Mouse (Mus musculus): ENCODE results near the gene Dyrk1a.

DNA sequence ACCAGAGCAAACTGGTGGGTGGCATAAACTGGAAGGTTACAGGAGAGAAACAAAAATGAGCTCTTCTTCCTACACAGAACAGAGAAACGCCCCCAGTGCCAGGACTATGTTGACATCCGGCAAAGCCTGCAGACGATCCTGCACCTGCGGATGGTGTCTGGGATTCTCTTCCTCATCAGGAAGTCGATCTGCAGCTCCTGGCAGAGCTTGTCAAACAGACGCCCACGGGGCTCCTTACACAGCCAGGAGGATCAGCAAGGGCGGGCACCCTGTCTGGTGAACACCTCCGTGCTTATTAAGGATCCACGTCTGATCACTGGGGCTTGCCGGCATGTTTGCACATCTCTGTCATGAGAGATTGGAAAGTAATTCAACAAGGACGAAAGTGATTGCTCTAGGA, 161.2 kb downstream of the Dyrk1a start:
- no peak for TF ChIP-seq POLR2A (IDR thresholded peaks at IDR 0.05; ENCODE audit: low read depth, low read length)
- TF ChIP-seq CHD2 (IDR thresholded peaks at IDR 0.05; ENCODE audit: low read length) = no peak
- no peak for TF ChIP-seq ZMIZ1 (IDR thresholded peaks at IDR 0.05; ENCODE audit: low read depth, low read length)
- no peak for TF ChIP-seq HCFC1 (IDR thresholded peaks at IDR 0.05; ENCODE audit: low read depth, low read length)
- no peak for TF ChIP-seq POLR2AphosphoS2 (IDR thresholded peaks at IDR 0.05; ENCODE audit: low read depth, low read length)
- TF ChIP-seq CTCF (conservative IDR thresholded peaks at IDR 0.05 in 1 of 2, IDR thresholded peaks at IDR 0.05 in 1 of 2; ENCODE audit: low read depth in 2 of 2, low read length in 2 of 2) = no peak
